Mouse (Mus musculus): ENCODE data around the gene Serpina1f.
"Not testable (repeated sequence)": the region's sequence is repeated elsewhere in the genome, so short reads cannot be mapped to it uniquely, and the experiment has no call there.

Gene Serpina1f

DNA sequence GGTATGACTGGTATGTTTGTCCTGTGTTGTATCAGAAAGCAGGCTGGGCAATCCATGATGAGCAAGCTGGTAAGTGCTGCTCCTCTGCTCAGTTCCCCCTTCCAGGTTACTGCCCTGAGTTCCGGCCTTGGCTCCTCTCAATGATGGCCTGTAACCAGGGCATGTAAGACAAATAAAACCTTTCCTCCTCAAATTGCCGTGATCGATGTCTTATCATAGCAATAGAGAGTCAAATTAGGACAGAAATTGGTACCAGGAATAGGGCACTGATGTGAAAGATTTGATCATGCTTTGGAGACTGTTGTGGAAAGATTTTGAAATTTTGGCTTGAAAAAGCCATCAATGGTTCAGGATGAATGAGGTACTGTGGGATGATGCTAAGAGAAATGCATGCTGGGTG is 30.0 kb downstream of the Serpina1f start:
- no peak for DNase-seq (ENCODE audit: low read depth, low spot score)

DNA sequence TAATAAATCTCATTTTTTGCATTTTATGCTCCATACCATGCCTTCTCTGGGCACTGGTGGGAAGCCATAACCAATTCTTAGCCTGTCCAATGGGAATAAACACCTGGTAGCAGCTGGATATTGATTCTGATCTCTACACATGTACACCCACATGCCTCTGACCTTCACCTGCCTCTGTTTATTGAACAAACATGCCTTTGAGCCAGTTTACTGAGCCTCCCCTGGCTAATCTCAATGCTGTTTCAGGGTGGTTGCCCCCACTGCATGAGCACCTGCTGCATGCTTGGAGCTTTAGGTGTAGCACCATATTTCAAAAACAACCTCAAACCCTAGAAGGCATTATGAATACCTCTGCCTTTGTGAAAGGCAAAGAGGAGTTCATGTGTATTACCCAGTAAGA is 33.3 kb downstream of the Serpina1f start:
- DNase-seq (ENCODE audit: low read depth, low spot score) = not testable (repeated sequence)

DNA sequence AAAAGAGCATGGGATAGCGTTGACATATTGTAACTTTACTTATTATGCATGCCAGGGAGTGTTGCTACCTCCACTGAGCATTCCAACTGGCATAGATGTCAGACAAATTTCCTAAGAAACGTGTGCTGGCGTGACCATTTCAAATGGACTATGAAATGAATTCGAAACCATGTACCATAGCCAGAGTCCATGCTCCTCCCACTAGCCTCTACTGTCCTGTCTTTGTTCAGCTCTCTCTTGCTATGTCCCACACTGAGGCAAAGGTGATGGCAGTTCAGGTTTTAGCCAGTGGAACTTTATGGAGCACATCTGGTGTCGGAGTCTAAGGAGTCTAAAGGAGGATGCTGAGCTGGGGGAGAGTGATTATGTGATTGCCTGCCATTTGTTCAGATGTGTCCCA is 35.3 kb downstream of the Serpina1f start:
- DNase-seq (ENCODE audit: low read depth, low spot score) = no peak

DNA sequence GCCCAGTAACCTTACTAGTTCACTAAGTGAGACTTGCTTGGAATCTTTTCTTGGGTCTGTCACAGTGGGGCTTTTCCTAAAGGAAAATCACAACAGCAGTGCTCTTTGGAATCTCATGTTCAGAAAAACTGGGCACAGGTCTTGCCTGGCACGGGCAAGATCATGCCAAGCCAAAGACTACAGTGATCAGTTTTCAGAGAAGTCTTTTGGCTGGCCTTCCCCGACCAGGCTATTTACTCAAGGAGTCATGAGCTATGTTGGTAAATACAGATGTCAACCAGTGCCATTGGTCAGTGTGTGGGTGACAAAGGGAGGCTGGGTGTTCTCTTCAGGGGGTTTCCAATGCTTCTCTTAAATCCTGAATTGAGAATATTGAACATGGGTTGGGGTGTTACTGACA is 36.2 kb downstream of the Serpina1f start:
- DNase-seq (ENCODE audit: low read depth, low spot score) = no peak

DNA sequence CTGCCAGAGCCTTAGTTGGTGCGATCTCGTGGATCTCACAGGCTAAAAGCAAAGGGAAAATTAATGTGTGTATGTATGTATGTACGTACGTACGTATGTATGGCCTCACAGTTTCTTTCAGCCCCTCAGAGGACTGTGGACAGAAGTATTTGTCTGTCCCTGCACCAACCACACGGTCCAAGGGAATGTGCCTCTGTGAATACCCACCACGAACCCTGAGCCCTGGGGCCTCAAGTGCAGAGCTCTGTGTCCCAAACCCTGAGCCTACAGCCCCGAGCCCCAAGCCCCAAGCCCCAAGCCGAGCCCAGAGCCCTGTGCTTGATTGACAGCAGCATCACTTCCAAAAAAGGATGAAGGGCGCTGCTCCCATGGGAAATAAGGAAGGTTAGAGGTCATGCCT is 37.3 kb downstream of the Serpina1f start:
- no peak for DNase-seq (ENCODE audit: low read depth, low spot score)

GRCm38 (mm10) chr12:103656848-103657626 is 38.3 kb downstream of the Serpina1f start, which contains the start of gene Serpina6:
Gene Serpina6, minus strand, starts transcription at chr12:103657212.
- no peak for DNase-seq (ENCODE audit: low read depth, low spot score)

- DNase-seq (ENCODE audit: low read depth, low spot score) = no peak
Observed at GRCm38 (mm10) chr12:103655123-103656044, 39.9 kb downstream of the Serpina1f start.

DNA sequence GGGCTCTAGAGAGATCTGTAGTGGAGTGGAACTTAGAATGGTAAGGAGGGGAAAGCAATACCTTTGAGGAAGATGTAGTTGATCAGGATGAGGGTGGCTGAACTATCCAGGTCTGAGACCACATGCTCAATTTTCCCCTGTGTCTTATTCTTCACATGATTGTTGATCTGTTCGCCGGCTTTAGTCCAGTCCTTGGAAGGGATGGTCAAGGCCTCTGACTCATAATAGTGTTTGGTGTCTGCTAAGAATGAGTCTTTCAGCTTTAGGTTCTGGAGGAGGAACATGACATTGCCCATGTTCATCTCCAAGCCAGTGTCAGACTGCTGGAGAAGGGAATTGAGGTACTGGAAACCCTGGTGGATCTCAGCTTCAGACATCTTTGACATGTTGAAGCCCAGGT is 41.5 kb downstream of the Serpina1f start:
- DNase-seq (ENCODE audit: low read depth, low spot score) = no peak

- DNase-seq (ENCODE audit: low read depth, low spot score) = no peak
Observed at GRCm38 (mm10) chr12:103646314-103646713, 49.0 kb downstream of the Serpina1f start.

- DNase-seq (ENCODE audit: low read depth, low spot score) = no peak
Observed at GRCm38 (mm10) chr12:103644601-103645000, 50.7 kb downstream of the Serpina1f start.

- DNase-seq (ENCODE audit: low read depth, low spot score) = no peak
Observed at GRCm38 (mm10) chr12:103643818-103644217, 51.5 kb downstream of the Serpina1f start.

- peak; percentile 5 for DNase-seq (ENCODE audit: low read depth, low spot score)
Observed at GRCm38 (mm10) chr12:103643336-103643735, 52.0 kb downstream of the Serpina1f start.
